Mouse (Mus musculus) adrenal gland (tissue): ENCODE measurements around the gene Bnipl.

Experiments
- intact Hi-C: fragments of 180-260 bp; cut with DNase I; formaldehyde crosslinking; loops from one replicate; pipeline ENCODE4 v1.15.1; 2025

Gene Bnipl

GRCm38 (mm10) chr3:95217255-95218134 lies 33.5 kb downstream of the Bnipl start, which contains the start of gene Gabpb2:
Gene Gabpb2 (minus strand): TSS chr3:95217916.
- intact Hi-C loops: loop anchor here (10.0 kb wide), 1 partner anchor 47 kb away; no protein-coding TSS in a partner anchor

DNA sequence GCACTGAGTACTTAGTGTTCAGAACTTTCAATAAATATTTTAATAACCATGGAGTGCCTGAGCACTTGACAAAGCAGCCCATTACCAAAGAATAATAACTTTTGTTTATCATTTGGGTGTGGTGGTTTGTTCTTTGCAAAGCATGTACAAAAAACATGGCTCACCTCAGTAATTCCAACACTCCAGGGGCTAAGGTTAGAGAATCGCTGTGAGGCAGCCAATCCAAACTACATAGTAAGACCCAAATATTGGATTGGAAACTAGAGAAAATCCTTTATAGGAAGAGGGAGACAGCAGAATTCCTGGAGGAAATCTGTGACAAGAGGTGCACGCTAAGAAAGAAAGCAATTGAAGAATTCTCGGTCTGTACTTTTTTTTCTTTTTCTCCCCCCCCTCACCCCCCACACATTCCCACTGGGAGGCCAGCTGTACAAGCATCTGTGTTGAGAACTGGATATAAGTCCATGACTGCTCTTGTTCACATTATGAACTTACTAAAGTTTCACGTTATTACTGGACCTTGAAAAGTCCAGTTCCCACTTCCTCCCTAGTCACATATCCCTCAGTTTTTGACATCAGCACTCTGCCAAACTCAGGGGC lies 34.2 kb downstream of the Bnipl start:
- intact Hi-C loops: loop anchor here (10.0 kb wide), 1 partner anchor 48 kb away; no protein-coding TSS in a partner anchor

- intact Hi-C loops: loop anchor here (5.0 to 10.0 kb wide), 2 partner anchors 51 to 71 kb away; partner anchors contain the start of gene Tnfaip8l2
Observed at GRCm38 (mm10) chr3:95213609-95213975, 37.4 kb downstream of the Bnipl start.

DNA sequence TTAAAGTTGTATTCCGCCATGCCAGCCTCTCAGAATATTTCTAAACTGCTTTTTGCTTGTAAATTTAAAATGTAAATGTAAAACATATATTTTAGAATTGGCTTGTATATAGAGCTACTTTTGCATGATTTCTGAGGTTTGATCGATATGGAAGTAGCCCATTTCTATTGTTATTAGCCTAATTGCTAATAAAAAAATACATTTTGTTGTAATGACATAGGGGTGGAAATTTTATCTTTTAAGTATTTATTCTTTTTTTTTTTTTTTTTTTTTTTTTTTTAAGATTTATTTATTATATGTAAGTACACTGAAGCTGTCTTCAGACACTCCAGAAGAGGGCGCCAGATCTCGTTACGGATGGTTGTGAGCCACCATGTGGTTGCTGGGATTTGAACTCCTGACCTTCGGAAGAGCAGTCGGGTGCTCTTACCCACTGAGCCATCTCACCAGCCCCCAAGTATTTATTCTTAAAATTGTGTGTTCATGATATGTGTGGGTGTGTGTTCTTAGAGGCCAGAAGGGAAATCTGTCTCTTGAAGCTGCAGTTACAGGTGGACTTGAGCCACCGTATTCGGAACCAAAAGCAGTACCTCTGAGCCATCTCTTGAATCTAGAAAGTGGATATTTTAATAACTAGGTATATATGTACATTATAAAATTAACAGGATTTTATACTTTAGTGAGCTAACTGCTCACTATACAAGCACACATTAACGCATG lies 37.9 kb downstream of the Bnipl start:
- intact Hi-C loops: loop anchor here (5.0 to 10.0 kb wide), 2 partner anchors 52 to 71 kb away; partner anchors contain the start of gene Tnfaip8l2

- intact Hi-C loops: loop anchor here (5.0 to 10.0 kb wide), 2 partner anchors 54 to 68 kb away; partner anchors contain the start of gene Tnfaip8l2
Observed at GRCm38 (mm10) chr3:95210585-95210984, 40.4 kb downstream of the Bnipl start.

DNA sequence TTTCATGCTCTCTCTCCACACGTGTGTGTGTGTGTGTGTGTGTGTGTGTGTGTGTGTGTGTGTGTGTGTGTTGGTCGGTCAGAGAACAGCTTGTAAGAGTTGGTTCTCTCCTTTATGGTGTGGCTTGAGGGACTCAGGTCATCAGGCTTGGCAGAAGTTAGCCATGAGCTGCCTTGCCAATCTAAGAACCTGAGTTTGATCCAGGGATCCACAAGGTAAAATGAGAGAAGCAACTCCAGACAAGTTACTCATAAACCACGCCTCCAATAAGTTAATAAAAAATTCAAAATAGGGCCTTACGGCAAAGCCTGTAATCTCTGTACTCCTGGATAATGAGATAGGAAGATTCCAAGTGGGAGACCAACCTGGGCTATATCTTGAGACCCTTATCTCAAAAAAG lies 42.7 kb downstream of the Bnipl start:
- intact Hi-C loops: no loop called here

DNA sequence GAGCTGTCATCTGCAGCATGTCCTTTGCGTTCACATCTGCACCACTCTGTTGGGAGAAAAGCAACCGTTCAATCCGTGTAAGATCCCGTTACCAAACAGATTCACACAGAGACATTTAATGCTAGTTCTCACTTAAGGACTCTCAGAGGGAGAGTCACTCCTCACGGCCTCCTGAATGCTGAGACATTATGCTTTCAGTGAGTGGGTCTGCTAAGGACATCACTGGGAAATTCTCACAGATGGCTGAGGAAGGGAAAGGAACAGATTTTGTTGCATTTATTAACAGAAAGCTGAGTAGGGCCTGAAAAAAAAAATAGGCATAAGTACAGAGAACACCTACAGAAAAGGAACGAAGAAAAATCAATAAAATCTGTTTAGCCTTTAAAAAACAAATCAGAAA lies 47.1 kb downstream of the Bnipl start:
- intact Hi-C loops: no loop called here

DNA sequence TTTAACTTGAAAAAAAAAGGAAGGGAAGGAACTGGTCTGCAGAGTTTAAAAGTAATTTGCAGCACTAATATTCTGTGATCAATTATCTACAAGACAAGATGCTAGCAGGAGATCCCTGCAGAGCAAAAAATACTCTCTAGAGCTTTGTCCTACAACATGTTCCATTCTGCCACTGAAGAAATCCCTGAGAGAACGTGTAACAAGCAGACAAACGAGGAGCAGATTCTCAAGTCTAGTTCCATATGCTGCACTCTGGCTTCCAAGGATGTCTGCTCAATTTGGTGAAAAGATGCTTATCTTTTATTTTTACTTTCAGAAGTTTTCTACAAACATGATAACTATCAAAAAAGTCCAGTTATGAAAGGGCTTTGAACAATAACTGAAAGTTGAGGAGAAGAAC lies 50.4 kb downstream of the Bnipl start:
- intact Hi-C loops: no loop called here

DNA sequence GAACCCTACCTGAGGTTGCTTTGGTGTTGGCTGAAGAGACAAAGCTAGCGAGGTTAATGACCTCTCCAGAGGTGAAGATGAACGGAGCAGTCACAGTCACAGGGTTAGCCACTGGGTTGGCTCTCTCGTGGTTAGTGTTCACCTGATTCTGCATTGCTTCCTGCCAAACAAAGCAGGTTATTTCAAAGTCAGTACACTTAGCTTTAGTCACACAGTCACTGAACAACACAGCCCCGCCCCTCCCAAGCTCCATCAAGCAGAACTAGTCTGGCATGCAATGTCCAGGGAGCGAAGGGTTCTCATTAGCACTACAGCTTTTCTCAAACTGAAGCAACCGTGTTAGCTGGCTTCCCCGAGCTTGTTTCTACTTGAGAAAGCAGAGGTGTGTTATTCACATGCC lies 50.9 kb downstream of the Bnipl start:
- intact Hi-C loops: no loop called here

GRCm38 (mm10) chr3:95199101-95199500 lies 51.9 kb downstream of the Bnipl start:
- intact Hi-C loops: no loop called here

GRCm38 (mm10) chr3:95195772-95196171 lies 55.2 kb downstream of the Bnipl start:
- intact Hi-C loops: no loop called here

DNA sequence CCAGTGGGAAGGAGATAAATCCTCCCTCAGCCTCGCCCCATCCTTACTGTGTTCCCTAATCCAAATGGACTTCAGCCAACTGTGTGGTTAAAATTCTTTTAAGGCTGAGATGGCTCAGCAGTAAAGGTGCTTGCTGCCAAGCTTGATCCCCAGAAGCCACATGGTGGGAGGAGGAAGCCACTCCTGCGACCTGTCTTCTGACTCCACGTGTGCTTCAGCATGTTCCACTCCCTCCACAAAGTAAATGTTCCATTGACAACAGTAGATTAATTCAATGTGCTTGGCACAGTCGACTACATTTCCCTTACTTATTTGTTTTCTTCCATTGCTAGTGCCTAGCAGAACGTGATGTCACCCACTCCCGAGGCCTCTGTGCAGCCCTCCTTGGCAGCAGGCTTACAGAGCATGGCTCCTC lies 56.3 kb downstream of the Bnipl start:
- intact Hi-C loops: no loop called here
